Mouse (Mus musculus) lung, adult 2 months (tissue): ENCODE measurements around the gene Zfp36.

Experiments
- CTCF ChIP-seq: fragments of 200-500 bp; IDR thresholded peaks from 2 replicates; pipeline ENCODE4 v1.5.1; 2011; ENCODE audit warnings: mild to moderate bottlenecking, low read length, control low read depth; ENCODE audit not compliant: insufficient read depth
- POLR2A ChIP-seq: fragments of 200-500 bp; IDR thresholded peaks from 2 replicates; pipeline ENCODE4 v1.6.1; 2011; ENCODE audit warnings: low read depth, mild to moderate bottlenecking, control low read depth, low read length, borderline replicate concordance; ENCODE audit errors: extremely low read depth

- TF ChIP-seq CTCF (peak; percentile 27; the same call in 1 of the 2 replicates), POLR2A (no peak)
Measured at GRCm38 (mm10) chr7:28373131-28373581, 6.9 kb downstream of the Zfp36 start.
